Mouse (Mus musculus) stomach, embryonic 14.5 days (tissue): ENCODE measurements at regions not wholly inside any gene's neighbourhood (a gene's known extent, or its start where the extent isn't known, plus 50 kb on each side); places are given as distances from the start of the nearest gene placed in this dataset.
A peak's percentile ranks its signal among the peaks of the same experiment; 100 is the strongest.

ENCODE experiments used
- ATAC-seq: fragments of 200-750 bp; cut with Nextera tagmentation; 2 replicates; pipeline ENCODE4 v1.8.0; 2017; ENCODE audit warnings: low read depth, moderate TSS enrichment; ENCODE audit not compliant: insufficient number of reproducible peaks, insufficient read depth, low FRiP score
- H3K27ac ChIP-seq: fragments of 300-500 bp; sonication (generic); 2 replicates; pipeline ENCODE4 v1.5.1; 2014; ENCODE audit warnings: mild to moderate bottlenecking, low read length, moderate library complexity, mixed read lengths
- H3K27me3 ChIP-seq: fragments of 300-500 bp; sonication (generic); 2 replicates; pipeline ENCODE4 v1.6.1; 2014; ENCODE audit warnings: low read length, control low read depth, mixed read lengths; ENCODE audit not compliant: control insufficient read depth, insufficient read depth
- H3K36me3 ChIP-seq: fragments of 300-500 bp; sonication (generic); 2 replicates; pipeline ENCODE4 v1.6.1; 2014; ENCODE audit warnings: mild to moderate bottlenecking, control low read depth, low read length, moderate library complexity, mixed read lengths; ENCODE audit not compliant: control insufficient read depth, insufficient read depth
- H3K4me1 ChIP-seq: fragments of 300-500 bp; sonication (generic); 2 replicates; pipeline ENCODE4 v1.6.1; 2014; ENCODE audit warnings: low read length, control low read depth, mixed read lengths; ENCODE audit not compliant: control insufficient read depth, insufficient read depth
- H3K4me2 ChIP-seq: fragments of 300-500 bp; sonication (generic); replicated peaks from 2 replicates; pipeline ENCODE4 v1.6.1; 2014; ENCODE audit warnings: low read depth, low read length, control low read depth
- H3K4me3 ChIP-seq: fragments of 300-500 bp; sonication (generic); 2 replicates; pipeline ENCODE4 v1.5.1; 2014; ENCODE audit warnings: low read depth, low read length, control low read depth
- H3K9ac ChIP-seq: fragments of 300-500 bp; sonication (generic); replicated peaks from 2 replicates; pipeline ENCODE4 v1.6.1; 2014; ENCODE audit warnings: low read depth, mild to moderate bottlenecking, control low read depth, low read length, moderate library complexity, mixed read lengths
- H3K9me3 ChIP-seq: fragments of 300-500 bp; sonication (generic); 2 replicates; pipeline ENCODE4 v1.6.1; 2016; ENCODE audit warnings: low read depth, low read length, control low read depth; ENCODE audit not compliant: control insufficient read depth
- WGBS: fragments of 180-500 bp; shearing (Covaris S2); extraction: QIAGEN DNeasy Blood & Tissue Kit; methylation state at CpG from one replicate; pipeline ENCODE4 v1.1.7; 2014; 5-methylcytosine and 5-hydroxymethylcytosine counted together

- Histone ChIP-seq H3K27ac (no peak overlapping the region), H3K4me2 (no peak overlapping the region), H3K9ac (no peak overlapping the region), H3K4me3 (no peak overlapping the region), H3K36me3 (no peaks in the 10 kb centered on the region), H3K27me3 (no peaks in the 10 kb centered on the region), H3K9me3 (no peaks in the 10 kb centered on the region), H3K4me1 (no peaks in the 10 kb centered on the region)
- ATAC-seq, result no peak
- WGBS, result 53% methylated on average over 3 of the region's 3 CpGs
Measured at GRCm38 (mm10) chr1:168738005-168738404, 305.9 kb upstream of the Pbx1 start.

- H3K9me3 ChIP-seq, result no peaks in the 10 kb centered on the region
- no peak for ATAC-seq
- H3K4me1 ChIP-seq, result no peaks in the 10 kb centered on the region
- no peak overlapping the region for H3K4me3 ChIP-seq
- H3K27ac ChIP-seq, result no peak overlapping the region
- H3K27me3 ChIP-seq, result no peaks in the 10 kb centered on the region
- no peak overlapping the region for H3K4me2 ChIP-seq
- no peaks in the 10 kb centered on the region for H3K36me3 ChIP-seq
- no peak overlapping the region for H3K9ac ChIP-seq
- WGBS, result 73% methylated on average over 7 of the region's 7 CpGs
Measured at GRCm38 (mm10) chr1:168737277-168737863, 305.3 kb upstream of the Pbx1 start.

- H3K9ac ChIP-seq, result no peak overlapping the region
- H3K27ac ChIP-seq, result no peak overlapping the region
- H3K36me3 ChIP-seq, result no peaks in the 10 kb centered on the region
- H3K27me3 ChIP-seq, result no peaks in the 10 kb centered on the region
- ATAC-seq, result no peak
- no peaks in the 10 kb centered on the region for H3K4me1 ChIP-seq
- H3K4me3 ChIP-seq, result no peak overlapping the region
- H3K4me2 ChIP-seq, result no peak overlapping the region
- no peaks in the 10 kb centered on the region for H3K9me3 ChIP-seq
- 51% methylated on average over 5 of the region's 5 CpGs for WGBS
Measured at GRCm38 (mm10) chr1:168733066-168733465, 301.0 kb upstream of the Pbx1 start.

- H3K4me3 ChIP-seq, result no peak overlapping the region
- H3K27me3 ChIP-seq, result no peaks in the 10 kb centered on the region
- no peaks in the 10 kb centered on the region for H3K36me3 ChIP-seq
- ATAC-seq, result no peak
- H3K4me1 ChIP-seq, result peaks cover 9% of the 10 kb centered on the region
- 41% methylated on average over 2 of the region's 2 CpGs for WGBS
- H3K9me3 ChIP-seq, result no peaks in the 10 kb centered on the region
- H3K27ac ChIP-seq, result peak overlapping the region; percentile 84
- no peak overlapping the region for H3K9ac ChIP-seq
- peak overlapping the region; percentile 35 for H3K4me2 ChIP-seq
Measured at GRCm38 (mm10) chr1:168709836-168710235, 277.8 kb upstream of the Pbx1 start.

- ATAC-seq, result peak; percentile 68
- H3K4me2 ChIP-seq, result peak overlapping the region; percentile 35
- no peaks in the 10 kb centered on the region for H3K27me3 ChIP-seq
- no peaks in the 10 kb centered on the region for H3K36me3 ChIP-seq
- H3K4me1 ChIP-seq, result peaks cover 9% of the 10 kb centered on the region
- no peak overlapping the region; the same call in 1 of the 2 replicates for H3K9ac ChIP-seq
- no peak overlapping the region for H3K4me3 ChIP-seq
- peak overlapping the region; percentile 84 for H3K27ac ChIP-seq
- no peaks in the 10 kb centered on the region for H3K9me3 ChIP-seq
- WGBS, result 12% methylated on average over 21 of the region's 21 CpGs
Measured at GRCm38 (mm10) chr1:168709017-168709681, 277.1 kb upstream of the Pbx1 start.

- H3K27me3 ChIP-seq, result no peaks in the 10 kb centered on the region
- WGBS, result 11% methylated on average over 11 of the region's 11 CpGs
- no peak overlapping the region; the same call in 1 of the 2 replicates for H3K9ac ChIP-seq
- H3K4me2 ChIP-seq, result peak overlapping the region; percentile 35; the same call in 1 of the 2 replicates
- H3K4me1 ChIP-seq, result peaks cover 9% of the 10 kb centered on the region
- H3K36me3 ChIP-seq, result no peaks in the 10 kb centered on the region
- H3K4me3 ChIP-seq, result no peak overlapping the region
- H3K27ac ChIP-seq, result peak overlapping the region; percentile 84
- H3K9me3 ChIP-seq, result no peaks in the 10 kb centered on the region
- ATAC-seq, result peak; percentile 85
Measured at GRCm38 (mm10) chr1:168708161-168708865, 276.2 kb upstream of the Pbx1 start.

GRCm38 (mm10) chr1:168697386-168697785 lies 265.3 kb upstream of the Pbx1 start:
- 92% methylated on average over 1 of the region's 1 CpGs for WGBS
- H3K4me2 ChIP-seq, result no peak overlapping the region

GRCm38 (mm10) chr1:168686821-168687220 lies 254.8 kb upstream of the Pbx1 start:
- H3K4me3 ChIP-seq, result no peak overlapping the region
- H3K27ac ChIP-seq, result no peak overlapping the region
- no peak for ATAC-seq
- no peaks in the 10 kb centered on the region for H3K27me3 ChIP-seq
- H3K9ac ChIP-seq, result no peak overlapping the region
- H3K4me1 ChIP-seq, result no peaks in the 10 kb centered on the region
- H3K36me3 ChIP-seq, result no peaks in the 10 kb centered on the region
- H3K4me2 ChIP-seq, result no peak overlapping the region
- WGBS, result 81% methylated on average over 7 of the region's 7 CpGs
- H3K9me3 ChIP-seq, result no peaks in the 10 kb centered on the region

More at GRCm38 (mm10) chr1:168697386-168697785, 265.3 kb upstream of the Pbx1 start:
- ATAC-seq, result no peak
- Histone ChIP-seq H3K27ac (no peak overlapping the region), H3K9ac (no peak overlapping the region), H3K36me3 (no peaks in the 10 kb centered on the region), H3K27me3 (no peaks in the 10 kb centered on the region), H3K9me3 (no peaks in the 10 kb centered on the region), H3K4me3 (no peak overlapping the region), H3K4me1 (no peaks in the 10 kb centered on the region)
